Mouse (Mus musculus) heart, embryonic 13.5 days (tissue): ENCODE data around the gene Nadk2. TPM values are rescaled to one million over a fixed set of nuclear protein-coding genes. Genes with fewer than 3 reads are reported as not detected.

ENCODE experiments used
- ATAC-seq: fragments of 200-750 bp; cut with Nextera tagmentation; 2 replicates; pipeline ENCODE4 v1.8.0; 2017; ENCODE audit warnings: moderate TSS enrichment; ENCODE audit not compliant: insufficient number of reproducible peaks, low FRiP score, low TSS enrichment; ENCODE audit errors: extremely low read depth
- H3K27ac ChIP-seq: fragments of 300-500 bp; sonication (generic); replicated peaks from 2 replicates; pipeline ENCODE4 v1.5.1; 2015; ENCODE audit warnings: moderate library complexity, mild to moderate bottlenecking, inconsistent platforms
- H3K27me3 ChIP-seq: fragments of 300-500 bp; sonication (generic); replicated peaks from 2 replicates; pipeline ENCODE4 v1.6.1; 2015; ENCODE audit warnings: mild to moderate bottlenecking, inconsistent platforms
- H3K36me3 ChIP-seq: fragments of 300-500 bp; sonication (generic); 2 replicates; pipeline ENCODE4 v1.6.1; 2015; ENCODE audit warnings: mild to moderate bottlenecking, inconsistent platforms
- H3K4me1 ChIP-seq: fragments of 300-500 bp; sonication (generic); 2 replicates; pipeline ENCODE4 v1.6.1; 2015; ENCODE audit warnings: inconsistent platforms
- H3K4me2 ChIP-seq: fragments of 300-500 bp; sonication (generic); 2 replicates; pipeline ENCODE4 v1.6.1; 2015; ENCODE audit warnings: inconsistent platforms, mild to moderate bottlenecking, moderate library complexity
- H3K4me3 ChIP-seq: fragments of 300-500 bp; sonication (generic); 2 replicates; pipeline ENCODE4 v1.5.1; 2015; ENCODE audit warnings: moderate library complexity, mild to moderate bottlenecking, inconsistent platforms
- H3K9ac ChIP-seq: fragments of 300-500 bp; sonication (generic); 2 replicates; pipeline ENCODE4 v1.6.1; 2015; ENCODE audit warnings: inconsistent platforms, mild to moderate bottlenecking, moderate library complexity
- H3K9me3 ChIP-seq: fragments of 300-500 bp; sonication (generic); 2 replicates; pipeline ENCODE4 v1.6.1; 2016; ENCODE audit warnings: inconsistent platforms
- WGBS: fragments of 180-500 bp; shearing (Covaris S2); methylation state at CpG from one replicate; pipeline ENCODE4 v1.1.7; 2015; ENCODE audit warnings: mixed read lengths; 5-methylcytosine and 5-hydroxymethylcytosine counted together
- polyA plus RNA-seq: library from polyadenylated mRNA; unstranded; fragments of >200 nt; fragmentation: Nextera tagmentation; extraction: Ambion mirVana; gene quantifications from 2 replicates; pipeline ENCODE4 v1.2.1, GENCODE M21; 2015

Gene Nadk2
- polyA plus RNA-seq, 1 experiment from 2014 or later = 45.2 TPM

DNA sequence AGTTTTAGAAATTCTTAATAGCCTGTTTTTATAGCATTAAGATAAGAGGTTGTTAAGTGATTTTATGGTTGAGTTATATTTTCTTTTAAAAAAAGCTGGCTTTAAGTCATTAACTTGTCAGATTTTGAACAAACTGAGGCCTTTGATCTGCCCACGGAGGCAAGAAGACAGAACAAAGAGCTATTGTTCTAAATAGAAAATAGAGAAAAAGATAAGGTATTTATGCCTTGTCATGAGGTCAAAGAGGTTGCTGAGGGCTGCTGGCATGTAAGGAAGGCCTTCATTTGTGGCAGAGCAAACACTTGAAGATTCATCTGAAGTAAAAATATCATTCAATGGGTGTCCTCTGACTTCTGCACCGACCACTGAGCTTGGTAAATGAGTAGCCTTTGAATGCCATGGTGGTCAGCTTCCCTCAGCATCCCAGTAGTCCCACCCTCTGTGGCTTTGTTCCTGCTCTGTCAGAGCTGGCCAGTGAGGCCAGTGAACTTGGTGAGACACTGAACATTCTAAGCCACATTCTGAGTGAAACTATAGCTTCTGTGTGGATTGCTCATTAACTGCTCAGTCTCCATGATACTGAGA lies 18.2 kb downstream of the Nadk2 start:
- 45% methylated on average over 2 of the region's 2 CpGs for WGBS
- Histone ChIP-seq H3K27ac (peak overlapping the region; percentile 20; the same call in 1 of the 2 replicates), H3K36me3 (peaks cover 73% of the 10 kb centered on the region), H3K9me3 (no peaks in the 10 kb centered on the region), H3K4me3 (no peak overlapping the region), H3K9ac (no peak overlapping the region), H3K4me2 (no peak overlapping the region), H3K4me1 (peaks cover 58% of the 10 kb centered on the region), H3K27me3 (no peaks in the 10 kb centered on the region)
- no peak for ATAC-seq

- Histone ChIP-seq H3K4me3 (no peak overlapping the region), H3K4me2 (no peak overlapping the region), H3K36me3 (peaks cover 69% of the 10 kb centered on the region), H3K27ac (no peak overlapping the region), H3K9me3 (no peaks in the 10 kb centered on the region), H3K9ac (no peak overlapping the region), H3K4me1 (peaks cover 59% of the 10 kb centered on the region), H3K27me3 (no peaks in the 10 kb centered on the region)
- ATAC-seq = no peak
- 77% methylated on average over 5 of the region's 5 CpGs for WGBS
Observed at GRCm38 (mm10) chr15:9090662-9091061, 19.6 kb downstream of the Nadk2 start.

DNA sequence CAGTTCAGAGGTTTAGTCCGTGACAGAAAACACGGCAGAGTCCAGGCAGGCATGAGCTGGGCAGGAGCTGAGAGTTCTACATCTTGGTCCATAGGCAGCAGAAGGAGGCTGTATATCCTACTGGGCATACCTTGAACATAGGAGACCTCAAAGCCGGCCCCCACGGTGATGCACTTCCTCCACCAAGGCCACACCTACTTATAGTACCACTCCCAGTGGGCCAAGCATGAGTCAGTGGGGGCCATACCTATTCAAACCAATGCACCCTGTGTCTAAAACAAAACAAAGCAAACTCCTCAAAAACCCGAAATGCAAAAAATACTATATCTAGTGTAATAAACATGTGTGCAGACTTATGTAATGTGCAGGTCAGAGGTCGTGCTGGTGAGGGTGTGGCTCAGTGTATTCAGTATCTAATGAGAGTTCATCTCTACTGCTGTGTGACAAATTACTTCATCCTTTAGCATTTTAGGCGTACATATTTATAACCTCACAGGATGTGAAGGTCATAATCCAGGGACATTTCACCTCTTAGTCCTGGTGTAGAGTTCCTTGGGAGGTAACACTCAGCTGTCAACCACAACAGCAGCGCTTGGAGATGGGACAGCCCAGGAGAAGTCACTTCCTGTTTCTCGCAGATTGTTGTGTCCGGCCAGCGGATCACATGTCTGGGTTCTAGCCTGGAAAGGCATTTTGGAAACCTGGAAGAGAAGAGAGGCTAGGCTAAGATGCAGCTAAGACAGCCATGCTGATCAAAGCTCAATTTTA lies 22.7 kb downstream of the Nadk2 start:
- Histone ChIP-seq H3K4me1 (peaks cover 44% of the 10 kb centered on the region), H3K9ac (no peak overlapping the region; the same call in 1 of the 2 replicates), H3K36me3 (peaks cover 73% of the 10 kb centered on the region), H3K4me3 (peak overlapping the region; percentile 30), H3K27ac (peak overlapping the region; percentile 50), H3K27me3 (no peaks in the 10 kb centered on the region), H3K9me3 (no peaks in the 10 kb centered on the region), H3K4me2 (peak overlapping the region; percentile 58)
- 60% methylated on average over 11 of the region's 11 CpGs for WGBS
- ATAC-seq = no peak

DNA sequence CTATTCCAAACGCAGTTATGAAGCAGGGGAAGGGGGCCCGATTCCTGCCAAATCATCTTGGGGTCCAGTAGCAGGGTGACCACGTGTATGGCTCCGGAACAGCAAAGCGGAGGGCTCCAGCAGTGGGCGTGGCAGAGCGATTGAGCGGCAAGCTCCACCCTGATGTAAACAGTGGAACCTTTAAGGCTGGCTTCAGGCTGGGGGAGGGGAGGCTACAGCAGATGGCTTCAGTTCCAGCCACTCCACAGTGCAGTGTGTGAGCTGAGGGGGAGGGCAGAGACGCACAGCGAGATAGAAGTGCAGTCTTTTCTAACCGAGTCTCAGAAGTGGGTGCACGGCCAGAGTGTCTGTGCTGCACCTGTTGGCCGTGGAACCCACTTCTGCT lies 23.3 kb downstream of the Nadk2 start:
- peak overlapping the region; percentile 50 for H3K27ac ChIP-seq
- H3K27me3 ChIP-seq = no peaks in the 10 kb centered on the region
- peaks cover 41% of the 10 kb centered on the region for H3K4me1 ChIP-seq
- H3K4me3 ChIP-seq = peak overlapping the region; percentile 30
- WGBS = 7% methylated on average over 13 of the region's 13 CpGs
- peaks cover 75% of the 10 kb centered on the region for H3K36me3 ChIP-seq
- peak overlapping the region; percentile 52; the same call in 1 of the 2 replicates for H3K9ac ChIP-seq
- peak overlapping the region; percentile 58 for H3K4me2 ChIP-seq
- no peaks in the 10 kb centered on the region for H3K9me3 ChIP-seq
- peak; percentile 89 for ATAC-seq

- no peak for ATAC-seq
- 56% methylated on average over 4 of the region's 4 CpGs for WGBS
- H3K36me3 ChIP-seq = peaks cover 78% of the 10 kb centered on the region
Observed at GRCm38 (mm10) chr15:9096865-9097264, 25.8 kb downstream of the Nadk2 start.

DNA sequence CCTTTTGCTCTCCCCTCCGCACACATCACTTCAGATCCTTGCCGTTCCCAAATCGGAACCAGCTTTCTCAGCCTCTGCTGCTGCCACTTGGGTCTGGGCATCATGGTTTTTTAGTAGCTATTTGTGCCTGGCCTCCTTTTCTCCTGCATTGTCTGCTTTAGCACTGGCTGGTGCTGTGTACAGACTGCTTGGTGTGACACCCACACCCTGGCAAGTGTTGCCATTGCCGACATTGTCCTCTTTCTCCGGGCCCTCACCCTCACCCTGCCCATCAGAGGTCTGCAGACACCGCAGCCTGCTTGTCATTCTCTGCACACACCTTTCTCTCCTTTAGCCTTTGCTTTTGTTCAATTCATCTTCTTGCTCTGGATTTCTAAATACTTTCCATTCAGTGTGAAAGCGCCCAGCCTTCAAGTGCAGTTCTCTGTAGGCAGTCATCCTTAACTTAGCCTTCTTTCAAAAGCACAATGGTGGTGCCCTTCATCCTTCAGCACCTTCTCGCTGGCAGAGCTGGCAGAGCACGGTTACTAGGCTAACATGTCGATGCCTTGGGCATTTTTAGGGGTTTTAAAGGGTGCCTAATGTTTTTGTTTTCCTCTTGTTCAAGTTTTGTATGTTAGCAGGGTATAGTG lies 29.5 kb downstream of the Nadk2 start:
- H3K27me3 ChIP-seq = no peaks in the 10 kb centered on the region
- no peak overlapping the region for H3K4me3 ChIP-seq
- WGBS = 95% methylated on average over 10 of the region's 10 CpGs
- no peak overlapping the region for H3K9ac ChIP-seq
- peaks cover 93% of the 10 kb centered on the region for H3K36me3 ChIP-seq
- no peaks in the 10 kb centered on the region for H3K9me3 ChIP-seq
- peaks cover 16% of the 10 kb centered on the region for H3K4me1 ChIP-seq
- ATAC-seq = no peak
- no peak overlapping the region for H3K4me2 ChIP-seq
- no peak overlapping the region for H3K27ac ChIP-seq

More at GRCm38 (mm10) chr15:9096865-9097264, 25.8 kb downstream of the Nadk2 start:
- Histone ChIP-seq H3K4me2 (no peak overlapping the region), H3K9ac (no peak overlapping the region), H3K4me3 (no peak overlapping the region), H3K4me1 (peaks cover 32% of the 10 kb centered on the region), H3K27me3 (no peaks in the 10 kb centered on the region), H3K9me3 (no peaks in the 10 kb centered on the region), H3K27ac (no peak overlapping the region)

DNA sequence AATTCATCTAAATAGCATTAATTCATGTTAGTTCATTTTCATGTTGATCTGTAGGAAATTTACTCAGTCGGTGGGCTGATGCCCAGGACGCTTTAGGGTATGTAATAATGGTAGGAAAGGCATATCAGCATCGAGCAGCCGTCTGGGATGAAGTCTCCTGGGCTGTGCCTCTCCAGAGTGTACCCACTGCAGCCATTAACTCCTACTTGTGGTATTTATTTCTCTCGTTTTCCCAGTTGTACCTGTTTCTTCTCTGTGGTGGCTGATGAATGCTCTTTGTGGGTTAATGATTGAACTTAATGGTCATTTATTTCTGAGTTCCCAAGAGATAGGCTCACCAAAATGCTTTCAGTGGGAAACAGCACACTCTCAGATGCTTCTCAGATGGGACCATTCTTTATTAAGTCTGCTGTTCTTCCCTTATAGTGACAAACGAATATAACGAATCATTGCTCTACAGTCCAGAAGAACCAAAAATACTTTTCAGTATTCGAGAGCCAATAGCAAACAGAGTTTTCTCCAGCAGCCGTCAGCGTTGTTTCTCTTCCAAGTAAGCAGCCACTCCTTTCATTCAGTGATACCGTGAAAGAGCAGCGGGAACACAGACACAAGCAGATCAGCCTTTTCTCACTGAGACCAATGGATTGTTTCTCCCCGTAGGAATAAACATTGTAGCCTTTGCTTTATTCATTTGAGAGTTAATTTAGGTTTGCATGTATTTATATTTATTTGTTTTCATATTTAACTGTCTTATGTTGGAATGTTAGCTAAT lies 35.4 kb downstream of the Nadk2 start:
- Histone ChIP-seq H3K27ac (no peak overlapping the region), H3K4me2 (no peak overlapping the region), H3K9me3 (no peaks in the 10 kb centered on the region), H3K27me3 (no peaks in the 10 kb centered on the region), H3K4me3 (no peak overlapping the region), H3K9ac (no peak overlapping the region), H3K4me1 (0 out of 2 replicates have a peak, but pooled peaks cover under 1% of the 10 kb centered on the region), H3K36me3 (peaks cover 83% of the 10 kb centered on the region)
- WGBS = 87% methylated on average over 13 of the region's 13 CpGs
- ATAC-seq = no peak

DNA sequence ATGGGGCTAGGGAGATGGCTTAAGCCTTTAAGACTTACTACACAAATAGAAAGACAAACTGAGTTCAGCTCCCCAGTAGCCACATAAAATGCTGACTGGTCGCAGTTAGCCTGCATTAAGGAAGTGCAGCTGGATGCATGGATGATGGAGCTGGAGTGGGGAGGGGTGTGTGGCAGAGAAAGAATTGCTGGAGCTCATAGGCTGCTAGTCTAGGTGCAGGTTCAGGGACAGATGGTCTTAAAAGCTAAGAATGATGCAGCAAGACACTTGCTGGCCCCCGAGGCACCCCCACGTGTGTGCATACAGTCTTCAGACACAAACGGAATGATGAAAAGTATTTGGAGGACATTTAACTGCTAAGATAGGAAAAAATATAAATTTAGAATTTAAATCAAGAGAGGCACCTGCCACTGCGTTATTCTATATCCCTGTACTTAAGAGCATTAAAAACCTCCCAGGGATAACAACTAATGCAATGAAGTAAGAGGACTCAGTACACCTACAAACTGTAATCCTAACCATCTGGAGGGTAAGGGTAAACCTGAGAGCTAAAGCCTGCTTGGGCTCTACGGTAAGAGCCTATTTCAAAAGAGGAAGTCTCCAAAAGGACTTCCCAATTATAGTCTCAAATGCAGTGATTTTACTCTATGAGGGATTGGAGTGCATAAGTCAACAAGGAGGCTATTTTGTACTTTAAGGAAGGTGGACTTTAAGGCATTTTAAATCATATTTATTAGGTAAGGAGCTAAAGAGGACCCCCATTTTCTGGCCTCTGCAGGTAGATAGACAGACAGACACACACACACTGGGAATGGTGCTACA lies 39.7 kb downstream of the Nadk2 start:
- no peak overlapping the region for H3K9ac ChIP-seq
- H3K4me1 ChIP-seq = peaks cover 7% of the 10 kb centered on the region
- H3K27me3 ChIP-seq = no peaks in the 10 kb centered on the region
- peaks cover 82% of the 10 kb centered on the region for H3K36me3 ChIP-seq
- no peak overlapping the region for H3K27ac ChIP-seq
- no peak for ATAC-seq
- no peak overlapping the region for H3K4me2 ChIP-seq
- H3K9me3 ChIP-seq = no peaks in the 10 kb centered on the region
- WGBS = 86% methylated on average over 6 of the region's 6 CpGs
- H3K4me3 ChIP-seq = no peak overlapping the region

GRCm38 (mm10) chr15:9111648-9112047 lies 40.6 kb downstream of the Nadk2 start:
- H3K9ac ChIP-seq = no peak overlapping the region
- peaks cover 7% of the 10 kb centered on the region for H3K4me1 ChIP-seq
- 65% methylated on average over 3 of the region's 3 CpGs for WGBS
- ATAC-seq = no peak
- no peaks in the 10 kb centered on the region for H3K9me3 ChIP-seq
- H3K36me3 ChIP-seq = peaks cover 82% of the 10 kb centered on the region
- H3K27ac ChIP-seq = no peak overlapping the region
- H3K4me3 ChIP-seq = no peak overlapping the region
- H3K27me3 ChIP-seq = no peaks in the 10 kb centered on the region
- no peak overlapping the region for H3K4me2 ChIP-seq

GRCm38 (mm10) chr15:9113556-9113955 lies 42.5 kb downstream of the Nadk2 start:
- no peaks in the 10 kb centered on the region for H3K27me3 ChIP-seq
- no peak overlapping the region for H3K4me2 ChIP-seq
- peaks cover 7% of the 10 kb centered on the region for H3K4me1 ChIP-seq
- no peak for ATAC-seq
- H3K9me3 ChIP-seq = no peaks in the 10 kb centered on the region
- H3K9ac ChIP-seq = no peak overlapping the region
- no peak overlapping the region for H3K4me3 ChIP-seq
- no peak overlapping the region for H3K27ac ChIP-seq
- 64% methylated on average over 9 of the region's 9 CpGs for WGBS
- peaks cover 86% of the 10 kb centered on the region for H3K36me3 ChIP-seq
